Mouse (Mus musculus) lung, postnatal 0 days (tissue): Measurements from ENCODE around the gene Cryaa.

ENCODE experiments used
- CTCF ChIP-seq: IDR thresholded peaks from 2 replicates; pipeline ENCODE4 v1.5.1; 2016; ENCODE audit warnings: antibody characterized with exemption, mild to moderate bottlenecking
- EP300 ChIP-seq: IDR thresholded peaks from 2 replicates; pipeline ENCODE4 v1.6.1; 2016; ENCODE audit warnings: antibody characterized with exemption, mild to moderate bottlenecking, control low read depth

GRCm38 (mm10) chr17:31668306-31668705 is 9.3 kb upstream of the Cryaa start:
- TF ChIP-seq CTCF: no peak
- no peak for TF ChIP-seq EP300
